Mouse (Mus musculus) layer of hippocampus, postnatal 10 days (tissue): Measurements from ENCODE around the gene Cnnm3. TPM values are rescaled to one million over a fixed set of nuclear protein-coding genes. Genes with fewer than 3 reads are reported as not detected.

Experiments used
- DNase-seq, 2 experiments: peaks; one replicate each; pipeline ENCODE4 v3.0.0; 2021; ENCODE audit warnings: low spot score in 2 of 2
- total RNA-seq, 2 experiments: library from RNA; stranded (reverse); gene quantifications; 2 replicates each; pipeline ENCODE4 v1.2.3; 2021

The Cnnm3 gene
- total RNA-seq, 2 experiments from 2014 or later, result 35.0 to 39.8 TPM

DNA sequence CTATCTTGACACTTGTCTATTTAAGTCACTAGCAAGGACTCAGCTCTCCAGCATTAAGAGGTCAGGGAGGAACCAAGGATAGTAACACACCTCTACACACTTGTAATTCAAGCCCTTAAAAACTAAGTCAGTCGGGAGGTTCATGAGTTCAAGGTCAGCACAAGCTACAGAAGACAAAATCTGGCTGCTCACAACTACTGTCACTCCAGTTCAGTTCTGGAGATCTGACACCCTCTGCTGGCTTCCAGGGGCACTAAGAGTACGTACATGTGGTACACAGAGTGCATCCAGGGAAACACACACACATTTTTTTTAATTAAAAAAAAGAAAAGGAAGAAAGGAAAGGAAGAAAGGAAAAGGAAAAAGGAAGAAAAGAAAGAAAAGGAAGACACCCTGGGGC is 14.9 kb upstream of the Cnnm3 start:
- no peak for DNase-seq

DNA sequence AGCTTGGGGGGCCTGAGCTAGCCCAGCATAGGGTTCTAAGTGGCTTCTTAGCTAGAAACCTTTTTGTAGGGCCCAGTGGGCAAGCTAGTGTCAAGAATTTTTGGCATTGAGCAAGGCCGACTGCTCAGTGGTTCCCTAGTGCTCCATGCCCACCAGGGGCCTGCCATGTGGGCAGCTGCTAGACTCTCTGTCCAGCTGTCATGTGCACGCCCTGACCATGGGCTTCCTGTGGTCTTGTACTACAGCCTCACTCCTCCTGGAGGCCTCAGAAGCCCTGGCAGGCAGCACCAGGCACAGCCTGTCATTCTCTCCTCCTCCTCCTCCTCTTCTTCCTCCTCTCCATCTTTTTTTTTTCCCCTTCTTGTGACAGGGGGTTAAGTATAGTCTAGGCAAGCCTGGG is 14.4 kb upstream of the Cnnm3 start:
- DNase-seq, result no peak

GRCm38 (mm10) chr1:36501261-36501660 is 10.4 kb upstream of the Cnnm3 start:
- DNase-seq, result peak; percentile 79 to 85

DNA sequence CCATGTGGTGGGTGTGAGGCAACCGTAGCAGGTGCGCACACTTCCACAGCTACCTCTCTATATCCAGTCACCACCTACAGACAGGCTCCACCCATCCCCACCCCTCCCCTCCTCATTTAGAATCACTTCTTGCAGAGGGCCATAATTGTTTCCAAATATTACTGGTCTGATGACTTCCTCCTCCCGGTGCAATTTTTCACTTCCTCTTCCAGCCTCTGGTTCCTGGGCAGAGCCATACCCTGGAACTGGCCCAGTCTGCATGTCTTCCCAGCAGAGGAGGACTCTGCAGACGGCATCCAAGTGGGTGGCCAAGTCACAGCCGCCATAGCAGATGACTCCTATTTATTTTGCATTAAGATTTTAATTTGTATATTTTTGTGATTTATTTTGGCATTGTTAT is 3.4 kb upstream of the Cnnm3 start:
- DNase-seq, result no peak

- DNase-seq, result peak; percentile 50 to 69
Measured at GRCm38 (mm10) chr1:36512089-36512965, 660 bp downstream of the Cnnm3 start.

- no peak for DNase-seq
Measured at GRCm38 (mm10) chr1:36512966-36513280, 1.3 kb downstream of the Cnnm3 start.

DNA sequence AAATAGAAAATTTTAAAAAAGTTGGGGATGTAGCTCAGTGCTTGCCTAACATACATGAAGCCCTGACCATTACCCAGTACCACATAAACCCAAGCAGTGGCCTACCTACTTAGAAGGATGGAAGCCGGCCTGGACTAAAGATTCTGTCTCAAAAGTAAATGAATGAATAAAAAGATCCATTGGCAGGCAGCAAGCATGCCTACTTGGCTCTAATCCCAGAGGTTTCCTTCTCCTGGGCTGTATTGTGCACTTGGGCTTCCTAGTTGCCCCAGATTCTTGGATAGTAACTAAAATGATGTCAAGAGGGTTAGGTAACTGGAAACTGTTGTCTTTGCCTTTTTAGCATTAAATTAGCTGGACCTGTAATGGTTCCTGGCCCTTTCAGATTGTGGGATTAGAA is 1.6 kb downstream of the Cnnm3 start:
- DNase-seq, result no peak

- DNase-seq, result peak in 1 of 2 experiments; percentile 60
Measured at GRCm38 (mm10) chr1:36513718-36514117, 2.1 kb downstream of the Cnnm3 start.

- no peak for DNase-seq
Measured at GRCm38 (mm10) chr1:36518259-36518658, 6.6 kb downstream of the Cnnm3 start.

DNA sequence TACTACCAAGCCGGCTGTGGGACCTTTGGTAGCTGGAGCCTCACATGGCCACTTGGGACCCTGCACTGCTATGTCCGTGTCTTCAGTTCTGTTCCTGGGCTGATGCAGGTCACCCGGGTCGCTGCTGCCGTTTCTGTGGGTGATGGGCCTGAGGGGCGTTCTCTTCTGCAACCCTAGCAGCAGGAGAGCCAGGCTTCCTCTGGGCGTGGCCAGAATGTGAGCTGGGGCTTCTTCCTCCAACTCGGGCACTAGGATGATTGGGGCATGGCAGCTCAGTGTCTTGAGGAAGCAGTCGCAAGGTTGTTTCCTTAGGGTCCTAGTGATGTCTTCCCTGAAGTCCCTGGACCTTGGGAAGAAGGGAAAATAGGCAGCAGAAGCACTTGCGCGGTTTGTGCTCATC is 8.0 kb downstream of the Cnnm3 start:
- DNase-seq, result no peak

GRCm38 (mm10) chr1:36522210-36522609 is 10.5 kb downstream of the Cnnm3 start:
- no peak for DNase-seq

- DNase-seq, result no peak
Measured at GRCm38 (mm10) chr1:36523332-36524013, 11.8 kb downstream of the Cnnm3 start.

DNA sequence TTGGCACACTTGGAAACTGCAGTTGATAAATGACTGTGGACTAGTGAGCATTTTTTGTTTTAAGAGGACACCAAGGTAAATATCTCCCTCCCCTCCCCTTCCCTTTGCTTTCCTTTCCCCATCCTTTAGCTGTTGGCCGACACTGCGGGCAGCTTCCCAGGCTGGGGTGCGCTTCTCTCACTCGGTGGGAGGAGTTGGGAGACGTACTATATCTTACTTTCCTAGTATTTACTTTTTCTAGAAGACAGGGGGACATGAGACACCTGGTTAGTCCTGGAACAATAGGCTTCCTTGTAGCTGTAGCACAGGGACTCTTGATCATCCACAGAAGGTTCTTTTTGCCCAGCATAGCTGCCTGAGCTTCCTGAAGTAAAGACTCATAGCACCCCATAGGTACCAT is 12.4 kb downstream of the Cnnm3 start:
- DNase-seq, result no peak

DNA sequence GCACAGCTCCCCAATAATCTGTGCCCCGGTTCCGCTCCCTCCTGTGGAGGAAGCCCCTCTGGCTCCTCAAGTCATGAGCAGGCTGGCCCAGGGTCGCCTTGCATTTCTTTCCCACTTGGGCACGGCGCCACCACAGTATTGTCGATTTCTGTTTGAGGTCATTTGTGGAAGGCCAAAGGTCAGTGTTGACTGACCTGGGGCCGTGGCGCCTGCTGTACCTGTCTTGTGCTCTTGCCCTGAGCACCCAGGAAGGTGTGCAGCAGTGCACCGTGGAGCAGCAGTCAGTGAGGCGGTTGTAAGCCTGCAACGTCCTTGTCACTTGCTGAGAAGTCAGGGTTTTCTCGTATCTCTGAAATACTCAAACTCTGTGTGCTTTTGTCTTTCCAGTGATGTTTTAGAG is 14.1 kb downstream of the Cnnm3 start:
- DNase-seq, result no peak

GRCm38 (mm10) chr1:36526903-36527302 is 15.2 kb downstream of the Cnnm3 start:
- no peak for DNase-seq

GRCm38 (mm10) chr1:36528351-36528750 is 16.7 kb downstream of the Cnnm3 start:
- no peak for DNase-seq

- no peak for DNase-seq
Measured at GRCm38 (mm10) chr1:36529274-36529673, 17.6 kb downstream of the Cnnm3 start.

DNA sequence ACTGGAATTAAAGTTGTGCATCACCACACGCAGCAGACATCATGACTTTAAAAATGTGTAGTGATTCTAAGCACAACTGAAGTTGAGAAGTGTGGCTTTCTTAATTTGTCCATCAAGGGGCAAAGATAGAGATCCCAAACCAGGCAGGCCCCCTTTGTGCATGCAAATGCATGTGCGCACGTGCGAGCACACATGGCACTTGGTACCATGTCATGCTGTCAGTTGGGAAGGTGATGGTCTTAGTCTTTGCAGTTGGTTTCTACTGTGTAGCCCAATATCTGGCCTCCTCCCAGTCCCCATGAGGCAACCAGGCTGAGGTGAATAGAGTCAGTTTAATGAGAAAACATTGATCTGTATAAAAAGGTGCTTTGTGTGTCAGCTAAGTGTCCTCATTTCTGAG is 18.2 kb downstream of the Cnnm3 start:
- DNase-seq, result no peak

DNA sequence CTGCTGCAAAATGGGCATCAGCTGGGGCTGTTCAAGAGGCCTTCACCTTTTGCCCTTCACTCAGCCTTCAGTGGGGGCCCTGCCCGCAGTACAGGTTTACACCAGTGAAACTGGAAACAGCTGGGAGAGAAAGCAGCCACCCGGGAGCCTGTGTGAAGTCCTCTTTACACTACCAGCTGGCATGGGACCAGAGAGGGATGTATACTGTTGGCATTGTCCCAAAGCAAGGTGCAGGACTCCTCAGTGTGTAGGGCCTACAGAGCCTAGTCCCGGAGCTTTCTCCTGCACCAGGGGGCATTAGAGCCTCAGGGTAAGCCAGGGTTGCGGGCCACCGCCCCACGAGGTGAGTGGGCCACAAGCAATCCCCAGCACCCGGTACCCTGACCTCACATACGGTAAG is 18.8 kb downstream of the Cnnm3 start:
- DNase-seq, result no peak

DNA sequence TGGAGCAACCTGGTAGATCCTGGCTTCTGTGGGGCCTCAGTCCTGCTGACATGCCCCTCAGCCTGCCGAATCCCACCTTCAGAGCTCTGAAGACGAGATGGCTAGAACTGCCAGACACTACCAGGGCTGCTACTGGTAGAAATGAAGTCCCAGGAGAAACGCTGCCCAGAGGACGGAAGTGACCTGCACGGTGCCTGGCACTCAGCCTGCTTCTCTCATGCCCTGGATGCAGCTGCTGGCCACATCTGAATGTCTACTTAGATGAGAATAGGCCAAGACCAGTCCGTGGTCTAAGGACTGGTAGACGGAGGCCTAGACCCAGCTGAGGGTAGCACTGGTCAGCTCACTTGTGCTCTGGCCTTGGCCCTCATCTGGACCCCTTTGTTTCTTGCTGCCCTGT is 19.3 kb downstream of the Cnnm3 start:
- DNase-seq, result no peak

DNA sequence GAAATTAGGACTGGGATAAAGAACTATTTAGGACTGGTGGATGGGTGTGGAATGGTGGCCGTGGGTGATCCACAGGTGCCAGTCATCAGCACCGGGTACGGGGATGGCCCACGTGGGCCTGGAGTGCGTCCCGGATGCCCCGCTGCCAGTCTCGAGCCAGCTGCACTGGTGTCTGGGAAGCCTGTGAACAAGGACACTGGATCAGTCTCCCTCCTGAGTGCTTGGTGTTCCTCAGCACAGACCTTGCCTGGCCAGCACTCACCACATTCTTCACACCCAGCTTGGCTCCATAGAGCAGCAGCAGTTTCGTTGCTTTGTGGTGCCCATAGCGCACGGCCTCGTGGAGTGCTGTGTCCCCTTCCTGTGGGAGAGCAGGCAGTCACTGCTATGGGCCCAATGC is 19.8 kb downstream of the Cnnm3 start:
- no peak for DNase-seq

GRCm38 (mm10) chr1:36533546-36533945 is 21.9 kb downstream of the Cnnm3 start:
- DNase-seq, result no peak

GRCm38 (mm10) chr1:36534595-36535058 is 23.0 kb downstream of the Cnnm3 start:
- DNase-seq, result no peak
